Mouse (Mus musculus): Measurements from ENCODE around the gene Icmt. TPM values are rescaled to one million over a fixed set of nuclear protein-coding genes. Genes with fewer than 3 reads are reported as not detected.

The Icmt gene
- total RNA-seq, 1 experiment from 2014 or later: 17.7 TPM

DNA sequence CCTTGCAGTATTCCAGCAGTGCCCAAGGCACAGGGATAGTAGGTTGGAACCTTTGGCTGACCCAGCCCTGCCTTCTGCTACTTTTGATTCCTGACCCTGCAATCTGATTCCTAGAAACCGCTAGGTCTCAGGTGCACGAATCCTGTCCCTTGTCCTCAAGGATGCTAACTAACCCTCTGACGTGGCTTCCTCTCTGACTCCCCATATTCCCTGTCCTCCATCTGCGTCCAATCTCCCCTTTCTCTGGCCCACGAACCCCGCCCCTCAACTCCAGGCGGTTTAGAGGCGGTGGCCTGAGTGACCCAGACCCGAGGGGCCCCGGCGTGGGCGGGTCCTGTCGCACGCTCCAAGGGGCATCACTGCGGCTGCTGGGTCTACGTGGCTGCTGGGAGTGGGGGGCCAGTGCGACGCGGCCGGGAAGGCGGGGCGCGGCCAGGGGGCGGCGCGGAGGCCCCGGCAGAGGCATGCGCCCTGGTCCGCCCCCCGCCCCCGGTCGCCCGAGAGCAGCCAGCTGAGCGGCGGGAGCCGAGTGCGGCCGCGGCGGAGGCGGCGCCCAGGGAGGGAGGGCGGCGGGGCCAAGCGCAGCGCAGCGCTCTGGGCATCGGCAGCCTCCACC, 23.3 kb upstream of the Icmt start, which contains the start of gene Gpr153:
Gene Gpr153 (plus strand): TSS at position 612 of the 616 bp plus-strand sequence.
- peak; percentile 22; the same call in 1 of the 2 replicates for ATAC-seq (replicated peaks; ENCODE audit: low read depth, poor library complexity, severe bottlenecking)

DNA sequence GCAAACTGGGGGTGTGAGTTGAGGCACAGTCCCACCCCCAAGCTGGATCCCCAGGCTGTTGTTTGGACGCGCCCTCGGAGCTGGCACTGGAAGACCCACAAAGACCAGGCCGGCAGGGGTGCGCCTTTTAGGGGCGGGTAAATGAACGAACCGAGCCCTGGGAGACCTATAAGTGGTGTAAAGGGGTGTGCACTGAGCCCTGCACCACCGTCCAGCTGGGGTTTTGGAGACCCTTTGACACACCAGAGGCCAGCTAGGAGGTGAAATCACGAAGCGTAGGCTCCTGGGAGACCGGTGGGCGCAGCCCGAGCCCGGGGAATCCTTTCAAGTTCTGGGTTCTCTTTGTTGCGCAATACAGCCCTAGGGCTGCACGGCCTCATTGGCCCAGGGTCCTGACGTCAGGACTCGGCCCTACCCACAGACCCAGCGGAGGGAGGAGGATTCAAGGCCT, 22.3 kb upstream of the Icmt start:
- ATAC-seq (replicated peaks; ENCODE audit: low read depth, poor library complexity, severe bottlenecking): peak; percentile 71

DNA sequence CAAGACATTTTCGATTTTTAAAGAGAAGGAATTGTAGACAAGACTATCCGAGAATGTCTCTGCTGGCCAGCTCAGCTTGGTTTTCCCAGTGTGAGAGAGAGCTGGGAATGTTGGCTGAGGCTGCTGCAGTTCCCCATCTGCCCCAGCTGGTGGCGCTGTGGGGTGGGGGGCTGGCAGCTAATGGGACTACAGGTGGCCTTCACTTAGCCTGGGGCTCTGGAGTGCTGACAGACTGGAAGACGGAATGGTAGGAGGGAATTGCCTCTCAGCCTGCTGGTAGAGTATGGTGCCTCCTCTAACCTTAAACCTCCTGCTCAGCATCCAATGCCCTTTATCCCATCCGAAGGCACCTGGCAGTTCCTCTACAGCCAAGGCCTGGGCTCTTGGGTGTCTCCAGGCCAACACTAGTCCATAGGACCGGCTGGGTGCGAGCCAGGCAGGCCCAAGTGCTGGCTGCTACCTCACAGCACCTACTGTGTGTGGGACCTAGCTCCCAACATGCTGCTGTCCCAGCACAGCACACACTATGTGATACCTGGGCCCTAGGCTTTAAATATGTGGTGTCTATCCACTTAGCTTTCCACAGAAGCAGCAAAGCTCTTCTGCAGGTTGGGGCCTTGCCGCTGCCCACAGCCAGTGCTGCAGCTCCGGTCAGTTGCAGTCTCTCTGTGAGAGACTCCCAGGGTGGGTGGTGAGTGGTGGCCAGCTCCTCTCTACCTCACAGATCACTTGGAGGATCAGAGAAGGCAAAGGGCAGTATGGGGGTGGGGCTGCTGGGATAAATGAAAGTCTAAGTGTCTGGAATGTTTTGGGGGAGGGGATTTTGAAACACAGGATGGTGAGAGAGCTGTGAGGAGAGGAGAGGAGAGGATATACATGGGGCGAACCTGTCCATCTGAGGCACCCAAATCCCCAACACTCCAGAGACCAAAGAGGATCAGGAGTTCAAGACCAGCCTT, 20.4 kb upstream of the Icmt start:
- ATAC-seq (replicated peaks; ENCODE audit: low read depth, poor library complexity, severe bottlenecking): no peak

DNA sequence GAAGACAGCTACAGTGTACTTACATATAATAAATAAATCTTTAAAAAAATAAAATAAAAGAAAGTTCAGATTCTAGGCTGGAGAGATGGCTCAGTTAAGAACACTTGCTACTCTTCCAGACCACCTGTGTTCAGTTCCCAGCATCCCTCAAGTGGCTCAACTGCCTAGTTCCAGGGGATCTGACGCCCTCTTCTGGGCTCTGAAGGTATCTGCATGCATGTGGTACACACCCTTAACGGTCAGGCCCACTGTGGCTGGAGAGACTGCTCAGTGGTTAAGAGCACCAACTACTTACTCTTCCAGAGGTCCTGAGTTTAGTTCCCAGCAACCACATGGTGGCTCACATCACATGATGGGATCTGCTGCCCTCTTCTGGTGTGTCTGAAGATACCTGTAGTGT, 19.1 kb upstream of the Icmt start:
- no peak for ATAC-seq (replicated peaks; ENCODE audit: low read depth, poor library complexity, severe bottlenecking)

DNA sequence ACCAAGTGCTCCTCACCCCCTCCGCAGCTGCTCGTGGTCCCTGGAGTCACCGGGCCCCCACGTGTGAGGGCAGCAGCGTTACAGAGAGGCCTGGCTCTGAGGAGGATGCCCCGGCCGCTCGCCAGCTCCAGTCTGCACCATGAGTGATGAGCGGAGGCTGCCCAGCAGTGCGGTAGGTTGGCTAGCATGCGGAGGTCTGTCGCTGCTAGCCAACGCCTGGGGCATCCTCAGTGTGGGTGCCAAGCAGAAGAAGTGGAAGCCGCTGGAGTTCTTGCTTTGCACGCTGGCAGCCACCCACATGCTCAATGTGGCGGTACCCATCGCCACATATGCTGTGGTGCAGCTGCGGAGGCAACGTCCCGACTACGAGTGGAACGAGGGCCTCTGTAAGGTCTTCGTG, 18.0 kb upstream of the Icmt start:
- ATAC-seq (replicated peaks; ENCODE audit: low read depth, poor library complexity, severe bottlenecking): no peak

DNA sequence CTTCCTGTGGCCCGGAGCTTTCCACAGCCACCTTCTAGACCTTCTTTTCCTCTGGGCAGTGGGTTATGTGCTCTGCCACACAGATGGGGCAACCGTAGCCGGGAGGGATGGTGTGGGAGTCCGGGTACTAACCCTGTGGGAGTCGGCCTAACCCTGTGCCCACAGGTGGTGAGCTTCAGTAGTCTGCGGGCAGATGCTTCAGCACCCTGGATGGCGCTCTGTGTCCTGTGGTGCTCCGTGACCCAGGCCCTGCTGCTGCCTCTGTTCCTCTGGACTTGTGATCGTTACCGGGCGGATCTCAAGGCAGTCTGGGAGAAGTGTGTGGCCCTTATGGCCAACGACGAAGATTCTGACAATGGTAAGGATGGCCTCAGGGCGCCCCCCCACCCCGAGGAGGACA, 15.4 kb upstream of the Icmt start:
- no peak for ATAC-seq (replicated peaks; ENCODE audit: low read depth, poor library complexity, severe bottlenecking)

DNA sequence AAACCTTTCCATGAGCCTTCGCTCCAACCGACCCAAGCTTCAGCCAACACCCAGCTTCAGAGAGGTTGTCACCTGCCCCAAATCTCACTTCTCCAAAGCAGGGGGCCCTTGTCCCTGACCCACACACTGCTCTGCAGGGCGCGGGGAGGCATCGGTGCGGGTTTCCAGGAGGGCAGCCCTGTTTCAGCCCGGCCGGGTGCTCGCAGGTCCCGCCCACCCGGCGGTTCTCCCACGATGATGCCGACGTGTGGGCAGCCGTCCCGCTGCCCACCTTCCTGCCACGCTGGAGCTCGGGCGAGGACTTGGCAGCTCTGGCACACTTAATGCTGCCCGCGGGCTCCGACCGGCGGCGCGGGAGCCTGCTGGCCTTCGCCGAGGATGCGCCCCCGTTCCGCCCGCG, 14.3 kb upstream of the Icmt start:
- no peak for ATAC-seq (replicated peaks; ENCODE audit: low read depth, poor library complexity, severe bottlenecking)

DNA sequence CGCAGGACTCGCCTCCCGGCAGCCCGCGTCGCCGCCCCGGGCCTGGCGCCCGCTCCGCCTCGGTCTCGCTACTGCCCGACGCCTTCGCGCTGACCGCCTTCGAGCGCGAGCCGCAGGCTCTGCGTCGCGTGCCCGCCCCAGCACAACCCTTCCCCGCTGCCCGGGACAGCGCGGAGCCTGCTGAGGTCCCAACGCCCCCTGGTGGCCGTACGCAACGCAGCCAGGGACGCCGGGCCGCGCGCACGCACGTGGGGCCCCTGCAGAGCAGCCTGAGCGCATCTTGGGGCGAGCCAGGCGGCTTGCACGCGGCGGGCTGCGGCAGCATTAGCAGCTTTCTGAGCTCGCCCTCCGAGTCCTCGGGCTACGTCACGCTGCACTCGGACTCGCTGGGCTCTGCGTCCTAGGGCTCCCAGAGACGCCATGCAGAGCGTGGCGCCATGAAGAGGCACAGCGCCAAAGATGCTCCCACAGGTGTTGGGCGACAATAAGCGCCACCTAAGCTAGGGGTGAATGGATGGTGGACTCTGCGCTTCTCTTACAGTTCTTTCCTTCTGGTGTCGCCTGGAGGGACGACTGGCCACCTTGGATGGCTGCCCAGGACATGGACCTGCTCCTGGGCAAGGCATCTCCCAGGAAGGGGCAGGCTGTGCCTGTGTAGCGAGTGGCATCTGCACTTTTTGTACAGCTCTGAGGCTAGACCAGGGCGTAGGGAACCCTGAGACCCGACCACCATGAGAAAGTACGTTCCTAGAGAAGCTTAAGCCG, 13.7 kb upstream of the Icmt start:
- peak; percentile 78 for ATAC-seq (replicated peaks; ENCODE audit: low read depth, poor library complexity, severe bottlenecking)

DNA sequence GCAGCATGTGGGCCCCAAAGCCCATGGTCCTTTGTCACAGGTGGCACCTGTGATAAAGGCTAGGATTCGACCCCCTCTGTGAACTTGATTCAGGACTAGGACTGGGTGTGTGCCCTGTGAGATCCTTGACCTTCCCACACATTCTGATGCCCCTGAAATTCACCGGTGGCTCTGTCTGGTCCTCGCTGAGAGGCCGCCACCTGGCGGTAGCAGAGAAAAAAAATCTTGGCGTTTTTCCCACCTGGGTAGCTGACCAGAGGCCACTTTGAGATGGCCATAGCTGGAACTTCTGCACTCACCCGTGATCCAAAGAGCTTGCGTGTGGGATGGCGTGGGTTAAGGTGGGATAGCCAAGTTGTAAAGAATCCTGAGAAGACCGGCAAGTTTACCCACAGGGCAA, 11.5 kb upstream of the Icmt start:
- no peak for ATAC-seq (replicated peaks; ENCODE audit: low read depth, poor library complexity, severe bottlenecking)

DNA sequence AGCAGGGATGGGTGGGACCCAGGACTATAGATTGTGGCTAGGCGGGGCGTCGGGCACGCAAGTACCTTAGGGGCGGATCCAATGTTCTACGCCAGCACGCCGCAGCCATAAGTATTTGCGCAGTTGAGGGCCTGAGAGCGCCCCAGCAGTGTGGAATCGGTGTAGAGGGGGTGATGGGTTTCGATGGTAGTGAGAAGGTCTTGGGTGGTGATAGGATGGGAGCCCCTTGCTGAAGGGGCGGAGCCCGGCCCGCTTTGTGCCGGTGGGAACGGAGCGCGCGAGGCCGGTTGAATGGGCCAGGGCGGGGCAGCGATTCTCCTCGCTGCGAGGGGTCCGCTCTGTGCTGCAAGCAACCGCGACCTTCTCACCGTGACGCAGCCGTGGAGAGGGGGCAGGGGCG, 10.8 kb upstream of the Icmt start:
- ATAC-seq (replicated peaks; ENCODE audit: low read depth, poor library complexity, severe bottlenecking): no peak

DNA sequence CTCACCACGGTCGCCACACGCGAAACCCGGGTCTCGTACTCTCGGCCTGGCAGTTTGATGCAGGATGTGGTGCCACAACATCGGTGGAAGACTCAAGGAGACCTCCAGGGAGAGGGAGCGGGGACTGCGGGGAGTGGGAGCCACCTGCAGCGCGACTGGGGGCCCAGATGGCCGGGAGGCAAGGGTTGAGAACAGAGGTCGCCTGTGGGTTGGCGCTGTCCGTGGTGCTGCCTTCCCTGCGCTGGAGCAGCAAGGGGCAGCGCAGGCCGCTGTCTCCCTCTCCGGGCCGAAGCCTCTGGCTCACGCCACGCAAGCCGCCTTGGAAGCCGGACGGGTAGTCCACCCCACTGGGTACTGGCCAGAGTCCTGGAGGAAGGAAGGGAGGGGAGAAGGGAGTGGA, 10.1 kb upstream of the Icmt start:
- peak; percentile 62 for ATAC-seq (replicated peaks; ENCODE audit: low read depth, poor library complexity, severe bottlenecking)

DNA sequence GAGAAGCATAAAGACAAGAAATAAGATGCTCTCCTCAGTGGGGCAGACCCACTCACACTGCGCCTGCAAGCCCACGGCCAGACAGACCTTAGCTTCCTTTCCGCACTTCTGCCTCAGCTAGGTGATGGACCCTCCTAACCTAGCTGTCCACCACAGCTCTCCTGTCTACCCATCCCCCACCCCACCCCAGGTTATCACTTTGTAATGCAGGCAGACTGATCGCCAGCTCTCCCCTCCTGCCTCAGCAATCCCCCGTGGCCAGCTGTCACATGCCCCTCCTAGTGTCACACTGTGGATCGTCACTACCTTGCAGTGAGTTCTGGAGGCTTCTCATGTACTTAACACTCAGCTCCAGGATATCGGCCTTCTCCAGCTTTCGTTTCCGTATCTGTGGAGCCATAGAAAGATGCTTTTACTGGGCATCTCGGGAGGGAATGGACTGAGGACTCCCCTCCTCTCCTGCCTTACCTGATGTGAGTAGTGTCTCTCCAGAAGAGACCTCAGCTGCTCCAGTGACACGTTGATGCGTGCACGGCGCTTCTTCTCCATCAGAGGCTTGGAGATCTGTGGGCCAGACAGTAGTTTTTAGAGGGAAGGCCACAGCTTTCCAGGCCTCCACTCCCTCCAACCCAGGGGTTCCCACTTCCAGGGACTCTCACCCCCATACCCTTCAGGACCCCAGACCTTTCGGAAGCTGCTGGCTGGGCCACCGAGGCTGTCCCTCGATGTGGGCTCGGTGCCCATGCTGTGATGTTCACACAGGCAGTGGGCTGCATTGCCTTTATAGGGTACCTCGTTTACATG, 9.5 kb upstream of the Icmt start:
- no peak for ATAC-seq (replicated peaks; ENCODE audit: low read depth, poor library complexity, severe bottlenecking)

DNA sequence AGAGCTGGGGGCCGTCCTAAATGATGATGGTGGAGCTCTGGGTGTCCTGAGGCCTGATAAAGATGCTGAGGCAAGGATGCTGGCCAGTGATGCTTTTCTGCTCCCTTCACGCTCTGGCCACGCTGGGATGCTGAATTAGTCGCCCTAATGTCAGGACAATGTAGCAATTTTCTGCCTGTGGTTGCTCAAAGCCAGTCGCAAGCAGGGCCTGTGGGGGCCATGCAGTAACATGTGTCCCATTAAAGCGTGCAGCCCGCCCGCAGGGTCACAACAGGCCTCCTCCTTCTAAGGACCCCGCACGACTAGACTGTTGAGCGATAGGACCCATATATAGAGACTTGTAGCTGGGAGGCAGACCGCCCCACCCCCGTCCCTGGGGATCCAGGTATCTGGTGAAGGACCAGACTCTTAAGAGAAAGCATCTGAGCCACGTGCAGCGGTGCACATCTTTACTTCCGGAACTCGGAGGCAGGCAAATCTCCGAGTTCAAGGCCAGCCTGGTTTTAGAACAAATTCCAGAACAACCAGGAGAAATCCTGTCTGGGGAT, 8.6 kb upstream of the Icmt start:
- no peak for ATAC-seq (replicated peaks; ENCODE audit: low read depth, poor library complexity, severe bottlenecking)

DNA sequence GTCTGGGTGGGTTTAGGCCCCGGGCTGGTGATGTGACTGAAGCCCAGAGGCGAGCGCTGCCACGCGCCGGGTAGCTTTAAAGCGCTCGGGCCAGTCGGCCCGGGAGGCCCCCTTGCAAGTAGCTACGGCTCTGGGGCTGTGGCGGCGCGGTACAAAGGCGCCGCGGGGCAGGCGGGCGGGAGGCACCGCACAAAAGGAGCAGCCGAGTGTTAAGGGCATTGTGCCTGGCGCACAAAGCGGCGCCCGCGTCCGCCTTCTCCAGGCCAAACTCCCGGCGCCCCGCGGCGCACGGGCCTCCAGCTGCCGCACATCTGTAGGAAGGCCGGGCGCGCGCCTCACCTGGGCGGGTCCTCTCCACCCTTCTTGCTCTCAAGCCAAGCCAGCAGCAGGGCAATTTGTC, 6.6 kb upstream of the Icmt start:
- ATAC-seq (replicated peaks; ENCODE audit: low read depth, poor library complexity, severe bottlenecking): no peak

DNA sequence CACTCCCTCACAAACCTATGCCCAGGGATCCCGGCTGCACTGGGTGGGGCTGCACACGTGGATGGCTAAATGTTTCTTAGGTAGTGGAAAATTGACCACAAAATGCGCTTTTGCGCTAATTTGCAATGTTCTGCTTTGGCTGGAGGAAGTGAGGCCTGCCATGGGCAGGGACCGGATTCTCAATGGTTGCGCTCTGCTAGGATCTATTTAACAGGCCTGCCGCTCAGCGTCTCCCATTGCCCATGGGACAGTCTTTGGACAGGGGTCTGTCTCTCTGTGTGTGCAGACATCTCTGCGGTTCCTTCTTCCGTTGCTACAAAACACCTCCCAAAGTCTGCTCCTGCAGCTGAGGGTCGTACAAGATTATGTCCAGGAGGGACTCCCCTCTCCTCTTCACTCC, 6.0 kb upstream of the Icmt start:
- no peak for ATAC-seq (replicated peaks; ENCODE audit: low read depth, poor library complexity, severe bottlenecking)

DNA sequence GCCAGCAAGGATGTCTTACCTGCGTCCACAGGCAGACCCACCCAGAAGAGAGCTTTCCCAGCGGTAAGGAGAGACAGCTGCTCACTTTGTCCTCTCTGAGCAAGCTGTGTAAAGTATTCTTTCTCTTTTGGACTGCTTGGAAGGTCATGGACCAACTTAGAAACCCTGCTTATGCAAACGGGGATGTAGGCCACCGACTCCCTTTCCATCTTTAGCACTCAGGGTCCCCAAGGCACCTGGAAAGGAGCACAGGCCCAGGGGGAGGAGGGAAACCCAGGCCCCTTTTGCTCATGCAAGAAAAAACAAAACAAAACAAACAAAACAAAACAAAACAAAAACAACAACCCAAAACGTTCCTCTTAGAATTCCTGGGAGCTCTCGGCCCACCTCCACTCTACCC, 5.5 kb upstream of the Icmt start, which contains the start of gene Hes3:
Gene Hes3 (minus strand): TSS at position 101 of the 400 bp plus-strand sequence.
- ATAC-seq (replicated peaks; ENCODE audit: low read depth, poor library complexity, severe bottlenecking): no peak

DNA sequence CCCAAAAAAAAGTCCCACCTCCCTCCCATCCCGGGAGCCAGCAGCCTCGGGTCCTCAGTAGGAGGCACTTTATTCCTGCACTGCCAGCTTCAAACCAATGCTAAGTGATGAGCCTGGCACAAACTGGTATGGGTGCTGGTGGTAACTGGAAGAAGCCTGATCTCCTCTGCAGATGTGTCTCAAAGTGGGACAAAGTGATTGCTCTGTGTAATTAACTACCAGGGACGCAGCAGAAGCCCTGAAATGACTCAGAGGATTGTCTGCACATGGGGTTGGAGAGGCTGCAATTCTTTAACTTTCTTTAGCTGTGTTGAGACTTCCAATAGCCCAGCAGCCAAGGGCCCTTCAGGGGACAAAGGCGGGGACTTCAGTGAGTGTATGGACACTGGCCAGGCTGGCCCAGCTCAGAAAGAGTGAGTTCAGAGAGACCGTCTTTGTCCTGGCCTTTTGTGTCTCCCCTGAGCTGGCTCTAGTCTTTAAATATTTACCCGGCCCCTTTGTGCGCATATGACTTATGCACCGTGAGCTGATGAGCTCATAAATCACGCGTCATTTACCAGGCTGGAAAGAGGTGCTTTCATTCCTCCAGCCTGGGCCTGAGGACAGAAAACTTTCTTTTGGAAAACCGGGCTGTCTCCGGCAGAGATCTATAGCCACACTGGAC, 4.8 kb upstream of the Icmt start:
- ATAC-seq (replicated peaks; ENCODE audit: low read depth, poor library complexity, severe bottlenecking): no peak

DNA sequence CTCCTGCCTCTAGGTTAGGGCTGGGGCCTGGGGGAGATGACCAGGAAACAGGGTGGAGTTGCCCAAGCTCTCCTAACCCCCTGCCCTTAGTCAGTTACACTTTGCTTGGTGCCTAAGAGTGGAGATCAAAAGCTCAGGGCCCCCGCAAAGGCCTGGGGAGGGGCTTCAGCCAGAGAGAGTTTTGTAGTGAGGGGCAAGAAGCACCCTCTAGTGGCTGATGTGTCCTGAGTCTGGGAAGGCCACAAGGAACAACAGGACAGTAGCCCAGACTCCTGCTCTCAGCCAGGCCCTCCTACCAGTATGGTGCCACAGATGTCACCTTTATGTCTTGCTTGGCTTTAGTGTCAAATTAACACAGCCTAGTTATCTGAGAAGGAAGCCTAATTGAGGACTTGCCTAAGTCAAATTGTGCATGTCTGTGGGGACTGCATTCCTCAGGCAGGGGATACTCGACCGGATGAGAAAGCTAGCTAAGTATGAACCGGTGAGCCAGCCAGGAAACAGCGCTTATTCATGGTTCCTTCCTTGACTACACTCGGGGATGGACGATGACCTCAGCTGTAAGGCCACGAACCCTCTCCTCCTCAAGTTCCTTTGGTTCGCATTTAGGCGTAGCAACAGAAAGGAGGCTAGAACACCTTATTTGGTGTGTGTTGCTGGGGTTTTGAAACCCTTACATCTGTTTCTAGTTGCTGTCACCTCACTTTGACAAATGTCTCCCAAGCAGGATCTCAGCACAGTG, 2.7 kb upstream of the Icmt start:
- ATAC-seq (replicated peaks; ENCODE audit: low read depth, poor library complexity, severe bottlenecking): no peak

Data from common myeloid progenitor, adult 5-6 weeks (primary cell).